Mouse (Mus musculus) erythroblast, embryonic 14.5 days (primary cell): ENCODE data around the gene 2210011C24Rik. TPM values are rescaled to one million over a fixed set of nuclear protein-coding genes. Genes with fewer than 3 reads are reported as not detected.

Experiments
- H3K27me3 ChIP-seq: 2 replicates; pipeline ENCODE4 v1.6.1; 2012; ENCODE audit warnings: inconsistent platforms; ENCODE audit not compliant: control insufficient read depth
- H3K36me3 ChIP-seq: 2 replicates; pipeline ENCODE4 v1.6.1; 2012; ENCODE audit warnings: mild to moderate bottlenecking, inconsistent platforms; ENCODE audit not compliant: control insufficient read depth
- H3K4me1 ChIP-seq: 2 replicates; pipeline ENCODE4 v1.6.1; 2012; ENCODE audit warnings: inconsistent platforms; ENCODE audit not compliant: control insufficient read depth
- H3K4me3 ChIP-seq: replicated peaks from 2 replicates; pipeline ENCODE3; 2012; ENCODE audit warnings: moderate library complexity, mild to moderate bottlenecking, inconsistent platforms
- H3K9me3 ChIP-seq: 2 replicates; pipeline ENCODE4 v1.6.1; 2012; ENCODE audit warnings: low read length, inconsistent platforms, mixed read lengths; ENCODE audit not compliant: control insufficient read depth
- GATA1 ChIP-seq: IDR thresholded peaks from 2 replicates; pipeline ENCODE4 v1.6.1; 2012; ENCODE audit warnings: low read length, inconsistent platforms, mixed read lengths
- TAL1 ChIP-seq: IDR thresholded peaks from 3 replicates; pipeline ENCODE4 v1.6.1; 2012; ENCODE audit warnings: low read length, inconsistent platforms, mixed read lengths
- polyA plus RNA-seq: library from polyadenylated mRNA; stranded (reverse); fragments of >175 nt; gene quantifications from 2 replicates; pipeline ENCODE4 v1.2.3, GENCODE M21; 2012

The 2210011C24Rik gene
- polyA plus RNA-seq, 1 experiment: not detected

- Histone ChIP-seq H3K27me3 (peaks cover 49% of the 10 kb centered on the region), H3K4me3 (no peak overlapping the region), H3K4me1 (peaks cover 4% of the 10 kb centered on the region), H3K36me3 (no peaks in the 10 kb centered on the region), H3K9me3 (peaks cover 3% of the 10 kb centered on the region; the same call in 1 of the 2 replicates)
- no peak for TF ChIP-seq GATA1
- no peak for TF ChIP-seq TAL1
These were observed 32.1 kb upstream of the 2210011C24Rik start for GRCm38 (mm10) chr8:84044103-84044502.

- Histone ChIP-seq H3K36me3 (no peaks in the 10 kb centered on the region), H3K4me3 (no peak overlapping the region), H3K27me3 (peaks cover 49% of the 10 kb centered on the region), H3K4me1 (peaks cover 4% of the 10 kb centered on the region), H3K9me3 (peaks cover 3% of the 10 kb centered on the region; the same call in 1 of the 2 replicates)
- TF ChIP-seq TAL1: no peak
- no peak for TF ChIP-seq GATA1
These were observed 31.0 kb upstream of the 2210011C24Rik start for GRCm38 (mm10) chr8:84042948-84043342.

GRCm38 (mm10) chr8:84042066-84042947 lies 30.3 kb upstream of the 2210011C24Rik start, which contains the start of gene Il27ra:
Gene Il27ra (minus strand): TSS chr8:84042589.
- Histone ChIP-seq H3K36me3 (no peaks in the 10 kb centered on the region), H3K27me3 (peaks cover 49% of the 10 kb centered on the region), H3K4me3 (peak within 1 kb of the TSS; percentile 38), H3K9me3 (peaks cover 3% of the 10 kb centered on the region; the same call in 1 of the 2 replicates), H3K4me1 (peaks cover 4% of the 10 kb centered on the region)
- TF ChIP-seq TAL1 (no peak), GATA1 (no peak)

GRCm38 (mm10) chr8:84039050-84039449 lies 27.1 kb upstream of the 2210011C24Rik start:
- H3K27me3 ChIP-seq: peaks cover 30% of the 10 kb centered on the region
- no peaks in the 10 kb centered on the region for H3K9me3 ChIP-seq
- H3K4me1 ChIP-seq: peaks cover 4% of the 10 kb centered on the region
- no peak overlapping the region for H3K4me3 ChIP-seq
- no peaks in the 10 kb centered on the region for H3K36me3 ChIP-seq
- TF ChIP-seq GATA1 (no peak), TAL1 (no peak)

GRCm38 (mm10) chr8:84038015-84038414 lies 26.0 kb upstream of the 2210011C24Rik start:
- Histone ChIP-seq H3K9me3 (no peaks in the 10 kb centered on the region), H3K4me3 (no peak overlapping the region), H3K27me3 (peaks cover 20% of the 10 kb centered on the region), H3K4me1 (peaks cover 4% of the 10 kb centered on the region), H3K36me3 (no peaks in the 10 kb centered on the region)
- TF ChIP-seq TAL1 (no peak), GATA1 (no peak)

GRCm38 (mm10) chr8:84032777-84033176 lies 20.8 kb upstream of the 2210011C24Rik start:
- Histone ChIP-seq H3K27me3 (peaks cover 12% of the 10 kb centered on the region), H3K36me3 (no peaks in the 10 kb centered on the region), H3K4me3 (no peak overlapping the region), H3K9me3 (no peaks in the 10 kb centered on the region), H3K4me1 (no peaks in the 10 kb centered on the region)
- no peak for TF ChIP-seq GATA1
- no peak for TF ChIP-seq TAL1

- TF ChIP-seq TAL1 (no peak), GATA1 (no peak)
- no peak overlapping the region for H3K4me3 ChIP-seq
- H3K9me3 ChIP-seq: no peaks in the 10 kb centered on the region
- no peaks in the 10 kb centered on the region for H3K36me3 ChIP-seq
- H3K27me3 ChIP-seq: peaks cover 45% of the 10 kb centered on the region
- H3K4me1 ChIP-seq: peaks cover 9% of the 10 kb centered on the region
These were observed 17.3 kb upstream of the 2210011C24Rik start for GRCm38 (mm10) chr8:84029272-84029671.

- Histone ChIP-seq H3K9me3 (no peaks in the 10 kb centered on the region), H3K36me3 (no peaks in the 10 kb centered on the region), H3K4me3 (no peak overlapping the region), H3K4me1 (peaks cover 9% of the 10 kb centered on the region), H3K27me3 (peaks cover 60% of the 10 kb centered on the region)
- no peak for TF ChIP-seq GATA1
These were observed 15.5 kb upstream of the 2210011C24Rik start for GRCm38 (mm10) chr8:84027449-84027848.

- peaks cover 76% of the 10 kb centered on the region for H3K27me3 ChIP-seq
- no peaks in the 10 kb centered on the region for H3K36me3 ChIP-seq
- H3K4me3 ChIP-seq: no peak overlapping the region
- H3K9me3 ChIP-seq: no peaks in the 10 kb centered on the region
- H3K4me1 ChIP-seq: peaks cover 9% of the 10 kb centered on the region
- TF ChIP-seq GATA1 (no peak), TAL1 (no peak)
These were observed 13.9 kb upstream of the 2210011C24Rik start for GRCm38 (mm10) chr8:84025863-84026262.

- TF ChIP-seq GATA1: no peak
- no peak for TF ChIP-seq TAL1
- Histone ChIP-seq H3K36me3 (no peaks in the 10 kb centered on the region), H3K27me3 (peaks cover 81% of the 10 kb centered on the region), H3K4me3 (no peak overlapping the region), H3K9me3 (no peaks in the 10 kb centered on the region), H3K4me1 (peaks cover 9% of the 10 kb centered on the region)
These were observed 12.2 kb upstream of the 2210011C24Rik start for GRCm38 (mm10) chr8:84024171-84024570.
